Mouse (Mus musculus): Measurements from ENCODE around the gene Gm10260. TPM values are rescaled to one million over a fixed set of nuclear protein-coding genes. Genes with fewer than 3 reads are reported as not detected.

Gm10260 gene
- total and polyA plus RNA-seq, 2 experiments: 6.6 to 10.0 TPM

GRCm38 (mm10) chr13:97712506-97713275 is 47.7 kb downstream of the Gm10260 start:
- no peak for DNase-seq (ENCODE audit: extremely low read depth, low read depth, low spot score)
- Histone ChIP-seq H3K36me3 (ENCODE audit: control insufficient read depth, insufficient read depth, low read length) (no peaks in the 10 kb centered on the region), H3K27ac (replicated peaks; ENCODE audit: insufficient read depth, low read depth, low read length) (no peak overlapping the region), H3K27me3 (ENCODE audit: control insufficient read depth, insufficient read depth, low read length) (no peaks in the 10 kb centered on the region), H3K4me1 (ENCODE audit: control insufficient read depth, insufficient read depth, low read length) (no peaks in the 10 kb centered on the region), H3K79me2 (ENCODE audit: control insufficient read depth, insufficient read depth, low read length) (no peaks in the 10 kb centered on the region), H3K4me3 (ENCODE audit: insufficient read depth, low read depth, low read length) (no peak overlapping the region), H3K9ac (ENCODE audit: low read depth, low read length) (no peak overlapping the region)
- WGBS: 66% methylated on average over 8 of the region's 8 CpGs
- no peak for TF ChIP-seq CTCF (IDR thresholded peaks at IDR 0.05; ENCODE audit: low read depth, low read length)
- no peak for TF ChIP-seq POLR2A (IDR thresholded peaks at IDR 0.05; ENCODE audit: extremely low read depth, insufficient read depth, low read length)

GRCm38 (mm10) chr13:97711510-97711909 is 48.9 kb downstream of the Gm10260 start:
- DNase-seq (ENCODE audit: extremely low read depth, low read depth, low spot score): no peak
- no peaks in the 10 kb centered on the region for H3K27me3 ChIP-seq (ENCODE audit: control insufficient read depth, insufficient read depth, low read length)
- H3K4me1 ChIP-seq (ENCODE audit: control insufficient read depth, insufficient read depth, low read length): no peaks in the 10 kb centered on the region
- TF ChIP-seq CTCF (IDR thresholded peaks at IDR 0.05; ENCODE audit: low read depth, low read length) (no peak), POLR2A (IDR thresholded peaks at IDR 0.05; ENCODE audit: extremely low read depth, insufficient read depth, low read length) (no peak)
- H3K79me2 ChIP-seq (ENCODE audit: control insufficient read depth, insufficient read depth, low read length): no peaks in the 10 kb centered on the region
- no peak overlapping the region for H3K4me3 ChIP-seq (ENCODE audit: insufficient read depth, low read depth, low read length)
- H3K36me3 ChIP-seq (ENCODE audit: control insufficient read depth, insufficient read depth, low read length): no peaks in the 10 kb centered on the region
- H3K9ac ChIP-seq (ENCODE audit: low read depth, low read length): no peak overlapping the region
- H3K27ac ChIP-seq (replicated peaks; ENCODE audit: insufficient read depth, low read depth, low read length): no peak overlapping the region
- 88% methylated on average over 2 of the region's 2 CpGs for WGBS
